Mouse (Mus musculus) cerebellum, adult 2 months (tissue): ENCODE data around the gene Abca7.

Experiments
- CTCF ChIP-seq: fragments of 200-500 bp; IDR thresholded peaks from 2 replicates; pipeline ENCODE4 v1.5.1; 2011; ENCODE audit warnings: low read depth, mild to moderate bottlenecking, control low read depth, low read length, moderate library complexity, borderline replicate concordance; ENCODE audit not compliant: insufficient read depth
- POLR2A ChIP-seq: fragments of 200-500 bp; IDR thresholded peaks from 2 replicates; pipeline ENCODE4 v1.6.1; 2011; ENCODE audit warnings: low read length, control low read depth, borderline replicate concordance; ENCODE audit not compliant: insufficient read depth

DNA sequence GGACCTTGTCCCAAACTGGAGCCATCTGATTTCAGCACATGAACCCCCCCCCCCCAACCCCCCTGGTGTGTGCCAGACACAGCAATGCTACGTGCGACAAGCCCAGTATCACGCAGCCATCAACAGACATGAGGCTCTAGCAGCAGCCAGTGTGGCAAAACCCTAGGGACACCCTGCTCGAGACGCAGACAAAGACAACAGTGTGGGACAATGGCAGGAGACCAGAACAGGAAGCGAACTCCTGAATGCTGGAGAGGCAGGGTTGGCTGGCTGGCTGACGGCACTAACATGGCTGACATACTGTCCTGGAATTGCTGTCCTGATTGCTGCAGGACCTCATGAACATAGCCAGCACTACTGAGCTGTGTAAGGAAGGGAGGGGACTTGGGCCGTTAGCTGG, 38.9 kb downstream of the Abca7 start:
- TF ChIP-seq CTCF (no peak), POLR2A (no peak)
